10 mouse cellular contexts compared by ENCODE assay signal in the genomic region with DNA sequence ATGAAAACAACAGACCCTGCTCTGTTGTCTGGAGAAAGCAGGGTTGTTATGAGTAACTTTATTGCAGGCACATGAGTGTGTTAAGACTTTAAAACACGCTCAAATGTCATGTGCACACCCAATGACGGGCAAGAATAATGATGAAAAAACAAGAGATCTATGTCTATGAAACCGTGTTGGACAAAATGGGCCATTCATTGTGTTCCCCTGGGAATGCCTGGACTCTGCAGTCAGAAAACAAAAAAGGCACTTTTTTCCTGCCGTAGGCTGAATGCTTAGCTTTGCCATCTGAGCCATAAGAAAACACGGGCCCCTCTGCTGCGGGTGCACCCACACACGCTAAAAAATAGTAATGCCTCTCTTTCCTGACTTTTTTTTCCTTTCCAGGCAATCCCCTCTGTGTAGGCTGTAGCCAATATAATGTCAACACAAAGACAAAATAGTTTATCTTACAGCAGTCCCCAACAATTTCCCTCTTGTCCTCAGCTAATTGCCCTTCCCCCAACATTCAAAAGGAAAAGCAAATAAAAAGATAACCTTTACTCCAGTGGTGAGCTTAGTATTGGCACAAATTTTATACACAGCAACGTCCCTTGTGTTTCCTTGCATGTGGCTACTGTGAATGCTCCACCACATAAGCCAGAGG.
DNase-seq lines count a peak whose midpoint lies in the region; ATAC-seq lines count a peak whose summit lies in the region.
"Had no signal": no experiment of that assay in that cellular context is flagged by ENCODE, and none has a peak within 500 bp of the region (broad histone marks: within the 10 kb centered on the region; RNA-seq: fewer than 3 reads in every experiment).

No protein-coding gene starts in this region.

- H3K4me3 ChIP-seq in heart, embryonic 16.5 days (ENCODE audit: low read length): no peak overlapping the region
- H3K4me3 ChIP-seq in midbrain, embryonic 11.5 days (ENCODE audit: low read depth, low read length): no peak overlapping the region

- DNase-seq in frontal cortex, postnatal 25 days (ENCODE audit: low spot score in 2 of 2): no peak
- DNase-seq in adipocyte (ENCODE audit: low spot score): peak; percentile 4
- DNase-seq in midbrain, embryonic 11.5 days (ENCODE audit: low spot score, missing footprints): no peak
- DNase-seq in urinary bladder, postnatal 14 days (ENCODE audit: low spot score): no peak
- no peak for DNase-seq in urinary bladder, postnatal 25 days (ENCODE audit: low spot score)
- no peak for DNase-seq in thymus, postnatal 14 days
- DNase-seq: adrenal gland, adult 2 months; kidney, adult 2 months had no signal

- WGBS in heart, embryonic 16.5 days: 39% methylated on average over 8 of the region's 8 CpGs
- WGBS in midbrain, embryonic 11.5 days: 50% methylated on average over 8 of the region's 8 CpGs

- H3K27me3 ChIP-seq in heart, embryonic 16.5 days (ENCODE audit: control insufficient read depth, insufficient read depth, low read length): no peaks in the 10 kb centered on the region
- no peaks in the 10 kb centered on the region for H3K27me3 ChIP-seq in midbrain, embryonic 11.5 days (ENCODE audit: control insufficient read depth, insufficient read depth, low read length)

- H3K4me1 ChIP-seq in heart, embryonic 16.5 days (ENCODE audit: control insufficient read depth, insufficient read depth, low read length): peaks cover 45% of the 10 kb centered on the region
- peaks cover 14% of the 10 kb centered on the region for H3K4me1 ChIP-seq in midbrain, embryonic 11.5 days (ENCODE audit: control insufficient read depth, insufficient read depth, low read length)

- peak overlapping the region; percentile 16; the same call in 1 of the 2 replicates for H3K4me2 ChIP-seq in heart, embryonic 16.5 days (ENCODE audit: low read depth, low read length)
- H3K4me2 ChIP-seq in midbrain, embryonic 11.5 days: no peak overlapping the region

- no peaks in the 10 kb centered on the region for H3K9me3 ChIP-seq in heart, embryonic 16.5 days (replicated peaks; ENCODE audit: control insufficient read depth, low read length)
- no peaks in the 10 kb centered on the region for H3K9me3 ChIP-seq in midbrain, embryonic 11.5 days (ENCODE audit: control insufficient read depth, low read length)

- no peak overlapping the region for H3K9ac ChIP-seq in heart, embryonic 16.5 days (ENCODE audit: low read length)
- peak overlapping the region; percentile 12; the same call in 1 of the 2 replicates for H3K9ac ChIP-seq in midbrain, embryonic 11.5 days (ENCODE audit: low read length)

- 0 out of 2 replicates have a peak overlapping the region, but pooled peaks have one; percentile 30 for H3K27ac ChIP-seq in heart, embryonic 16.5 days (ENCODE audit: low read length)
- peak overlapping the region; percentile 22 for H3K27ac ChIP-seq in midbrain, embryonic 11.5 days (ENCODE audit: low read depth, low read length)

- peak; percentile 44 for ATAC-seq in frontal cortex, adult (ENCODE audit: low TSS enrichment)
- no peak; the same call in 1 of the 2 replicates for ATAC-seq in heart, embryonic 16.5 days (replicated peaks; ENCODE audit: extremely low read depth, insufficient read depth, low FRiP score)
- ATAC-seq in midbrain, embryonic 11.5 days (ENCODE audit: low FRiP score): no peak

- H3K36me3 ChIP-seq in heart, embryonic 16.5 days (ENCODE audit: control insufficient read depth, insufficient read depth): no peaks in the 10 kb centered on the region
- no peaks in the 10 kb centered on the region for H3K36me3 ChIP-seq in midbrain, embryonic 11.5 days (ENCODE audit: control insufficient read depth, insufficient read depth, low read length)
